Mouse (Mus musculus): Measurements from ENCODE around the gene Tmem242. TPM values are rescaled to one million over a fixed set of nuclear protein-coding genes. Genes with fewer than 3 reads are reported as not detected.

The Tmem242 gene
- polyA plus RNA-seq, 1 experiment, result 33.8 TPM

DNA sequence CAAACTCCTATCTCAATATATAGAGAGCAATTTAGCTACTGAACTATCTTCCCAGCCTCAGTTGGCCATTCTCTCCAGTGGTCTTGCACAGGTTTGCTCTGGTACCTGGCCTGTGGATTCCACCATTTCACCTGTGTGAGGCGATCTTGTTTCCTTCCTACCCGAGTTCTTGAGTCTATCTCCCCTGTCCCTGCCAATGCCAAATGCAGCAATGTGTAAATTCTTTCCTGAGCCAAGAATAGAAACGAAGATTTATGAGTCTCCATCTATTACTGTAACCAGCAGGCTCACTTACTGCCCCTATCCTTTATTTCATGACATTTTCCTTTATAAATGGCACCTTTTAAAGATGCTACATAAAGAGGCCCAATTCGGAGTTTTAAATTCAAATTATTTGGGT is 69.0 kb downstream of the Tmem242 start:
- TF ChIP-seq POLR2A (IDR thresholded peaks at IDR 0.05; ENCODE audit: extremely low read depth, insufficient read depth, low read length) (no peak), CTCF (IDR thresholded peaks at IDR 0.05; ENCODE audit: extremely low read depth, insufficient read depth, low read length) (no peak)
- Histone ChIP-seq H3K4me3 (ENCODE audit: insufficient read depth, low read length) (no peak overlapping the region), H3K27ac (ENCODE audit: insufficient read depth, low read length) (no peak overlapping the region), H3K4me1 (ENCODE audit: control insufficient read depth, insufficient read depth, low read length) (no peaks in the 10 kb centered on the region)

DNA sequence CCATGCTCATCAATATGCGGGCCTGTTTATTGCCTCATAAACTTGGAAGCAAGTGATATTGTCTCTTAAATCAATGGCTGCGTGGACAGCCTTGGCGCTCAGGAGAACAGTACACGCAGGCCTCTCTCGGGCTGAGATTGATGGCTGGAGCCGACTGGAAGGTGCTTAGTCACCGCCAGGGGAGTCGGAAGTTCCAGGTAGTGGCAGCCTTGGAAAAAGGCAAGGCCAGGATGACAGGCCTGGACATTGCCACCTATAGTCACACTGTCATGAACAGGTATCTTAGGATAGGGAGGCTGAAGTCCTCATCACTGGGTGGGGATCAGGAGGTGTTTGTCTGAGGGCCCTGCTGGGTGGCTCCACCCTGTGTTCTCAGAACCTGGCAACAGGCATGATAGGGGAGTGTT is 74.1 kb downstream of the Tmem242 start:
- TF ChIP-seq CTCF (IDR thresholded peaks at IDR 0.05; ENCODE audit: extremely low read depth, insufficient read depth, low read length), result no peak
- TF ChIP-seq POLR2A (IDR thresholded peaks at IDR 0.05; ENCODE audit: extremely low read depth, insufficient read depth, low read length), result no peak
- Histone ChIP-seq H3K27ac (ENCODE audit: insufficient read depth, low read length) (no peak overlapping the region), H3K4me3 (ENCODE audit: insufficient read depth, low read length) (no peak overlapping the region), H3K4me1 (ENCODE audit: control insufficient read depth, insufficient read depth, low read length) (no peaks in the 10 kb centered on the region)

Other genes with a start within 250 kb of the Tmem242 start
- 0.64 and 0.94 TPM in 2 replicates for gene Ldhal6b, start 21.5 kb downstream of the Tmem242 start, polyA plus RNA-seq (2012; rRNA removed)
- 13.0 and 15.1 TPM in 2 replicates for gene Zdhhc14, start 52.3 kb upstream of the Tmem242 start, polyA plus RNA-seq (2012; rRNA removed)

All from cortical plate, adult 2 months (tissue).